Mouse (Mus musculus): ENCODE data around the gene Nol10. TPM values are rescaled to one million over a fixed set of nuclear protein-coding genes. Genes with fewer than 3 reads are reported as not detected.

Gene Nol10
- polyA plus RNA-seq, 1 experiment from 2014 or later: 19.8 TPM

DNA sequence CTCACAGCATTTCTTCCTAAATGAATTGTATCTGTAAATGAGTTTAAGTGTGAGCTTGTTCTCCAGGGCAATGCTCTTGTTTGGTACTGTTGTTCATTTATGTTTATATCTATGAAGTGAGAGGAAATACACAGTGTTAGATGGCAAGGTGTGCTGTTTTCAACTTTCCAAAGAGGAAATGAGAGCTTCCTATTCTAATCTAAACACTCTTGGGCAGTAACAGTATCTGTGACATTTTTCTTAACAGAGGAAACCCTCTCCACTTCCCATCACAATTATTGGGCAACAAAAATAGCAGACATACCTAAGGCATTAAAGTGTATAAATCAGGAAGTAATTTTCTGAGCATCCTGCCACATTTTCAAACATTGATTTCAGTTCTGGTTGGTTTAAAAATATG lies 41.8 kb downstream of the Nol10 start:
- Histone ChIP-seq H3K36me3 (ENCODE audit: control insufficient read depth, insufficient read depth, low read length) (no peaks in the 10 kb centered on the region), H3K4me3 (ENCODE audit: low read depth, low read length) (no peak overlapping the region), H3K9ac (replicated peaks; ENCODE audit: low read depth, low read length) (no peak overlapping the region), H3K9me3 (ENCODE audit: control insufficient read depth, low read length) (no peaks in the 10 kb centered on the region), H3K4me2 (ENCODE audit: low read depth, low read length) (no peak overlapping the region), H3K4me1 (ENCODE audit: control insufficient read depth, insufficient read depth, low read length) (no peaks in the 10 kb centered on the region), H3K27me3 (ENCODE audit: control insufficient read depth, insufficient read depth, low read length) (no peaks in the 10 kb centered on the region), H3K27ac (ENCODE audit: low read depth, low read length) (no peak overlapping the region)
- no peak for ATAC-seq (ENCODE audit: low read depth)

DNA sequence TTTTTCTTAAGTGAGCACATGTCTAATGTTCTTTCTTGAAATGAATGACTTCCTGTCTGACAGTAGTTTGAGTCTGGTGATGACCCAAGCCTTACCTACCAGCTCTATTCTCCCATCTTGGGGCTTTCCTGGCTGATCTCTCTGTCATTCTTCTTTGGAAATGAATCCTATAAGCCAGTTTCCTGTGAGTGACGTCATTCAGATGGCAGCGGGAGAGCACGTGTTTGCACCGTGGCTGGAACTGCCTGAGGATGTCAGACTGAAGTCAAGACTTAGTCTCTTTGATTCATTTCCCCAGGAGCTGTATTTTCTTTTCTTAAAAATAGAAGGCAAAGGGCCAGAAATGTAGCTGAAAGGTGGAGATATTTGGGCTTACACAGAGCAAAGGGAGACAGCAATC lies 42.3 kb downstream of the Nol10 start:
- Histone ChIP-seq H3K36me3 (ENCODE audit: control insufficient read depth, insufficient read depth, low read length) (no peaks in the 10 kb centered on the region), H3K4me3 (ENCODE audit: low read depth, low read length) (no peak overlapping the region), H3K27ac (ENCODE audit: low read depth, low read length) (no peak overlapping the region), H3K27me3 (ENCODE audit: control insufficient read depth, insufficient read depth, low read length) (no peaks in the 10 kb centered on the region), H3K9me3 (ENCODE audit: control insufficient read depth, low read length) (no peaks in the 10 kb centered on the region), H3K4me2 (ENCODE audit: low read depth, low read length) (no peak overlapping the region), H3K9ac (replicated peaks; ENCODE audit: low read depth, low read length) (no peak overlapping the region), H3K4me1 (ENCODE audit: control insufficient read depth, insufficient read depth, low read length) (no peaks in the 10 kb centered on the region)
- 78% methylated on average over 4 of the region's 4 CpGs for WGBS
- no peak for ATAC-seq (ENCODE audit: low read depth)

DNA sequence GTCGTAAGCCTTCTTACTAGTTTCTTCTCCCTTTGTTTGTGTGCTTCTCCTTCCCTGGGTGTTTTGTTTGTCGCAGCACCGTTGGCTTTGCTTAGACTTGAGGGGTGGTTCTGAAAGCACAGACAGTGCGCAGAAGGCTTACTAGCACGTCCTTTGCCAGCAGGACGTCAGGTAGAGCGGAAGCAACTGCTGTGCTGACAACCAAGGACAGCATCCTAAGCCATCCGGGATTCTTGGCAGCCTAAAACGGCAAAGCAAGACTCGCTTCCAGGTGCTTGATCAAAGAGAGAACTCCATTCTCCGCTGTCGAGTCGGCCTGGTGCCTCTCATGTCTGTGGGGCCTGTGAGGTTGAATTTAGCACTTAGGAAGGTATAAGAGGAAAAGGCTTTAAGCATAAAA lies 44.9 kb downstream of the Nol10 start:
- 75% methylated on average over 13 of the region's 13 CpGs for WGBS
- Histone ChIP-seq H3K4me2 (ENCODE audit: low read depth, low read length) (no peak overlapping the region), H3K9me3 (ENCODE audit: control insufficient read depth, low read length) (no peaks in the 10 kb centered on the region), H3K36me3 (ENCODE audit: control insufficient read depth, insufficient read depth, low read length) (no peaks in the 10 kb centered on the region), H3K27me3 (ENCODE audit: control insufficient read depth, insufficient read depth, low read length) (no peaks in the 10 kb centered on the region), H3K9ac (replicated peaks; ENCODE audit: low read depth, low read length) (no peak overlapping the region), H3K27ac (ENCODE audit: low read depth, low read length) (no peak overlapping the region), H3K4me1 (ENCODE audit: control insufficient read depth, insufficient read depth, low read length) (no peaks in the 10 kb centered on the region), H3K4me3 (ENCODE audit: low read depth, low read length) (no peak overlapping the region)
- ATAC-seq (ENCODE audit: low read depth): no peak

DNA sequence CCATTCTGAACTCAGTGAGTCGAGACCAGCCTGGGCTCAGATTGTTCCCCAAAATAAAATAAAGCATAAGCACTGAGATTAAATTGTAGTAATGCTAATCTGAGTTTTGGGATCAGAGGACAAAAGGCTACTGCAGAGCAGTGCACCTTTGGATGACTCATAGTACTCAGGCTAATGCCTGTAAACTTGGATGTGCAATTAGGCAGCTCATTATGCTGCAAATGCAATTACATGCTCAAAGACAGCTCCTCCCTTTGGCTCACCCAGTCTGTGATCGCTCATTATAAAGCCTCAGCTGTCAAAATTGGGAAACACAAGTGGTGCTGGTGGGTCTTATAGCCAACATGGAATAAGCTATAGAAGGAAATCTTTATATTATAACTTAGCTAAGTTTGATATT lies 48.9 kb downstream of the Nol10 start:
- peak; percentile 41; the same call in 1 of the 2 replicates for ATAC-seq (ENCODE audit: low read depth)
- no peak overlapping the region for H3K9ac ChIP-seq (replicated peaks; ENCODE audit: low read depth, low read length)
- no peak overlapping the region for H3K4me2 ChIP-seq (ENCODE audit: low read depth, low read length)
- WGBS: 68% methylated on average over 2 of the region's 2 CpGs
- H3K9me3 ChIP-seq (ENCODE audit: control insufficient read depth, low read length): no peaks in the 10 kb centered on the region
- H3K27ac ChIP-seq (ENCODE audit: low read depth, low read length): no peak overlapping the region
- no peaks in the 10 kb centered on the region for H3K4me1 ChIP-seq (ENCODE audit: control insufficient read depth, insufficient read depth, low read length)
- H3K4me3 ChIP-seq (ENCODE audit: low read depth, low read length): no peak overlapping the region
- 0 out of 2 replicates have a peak, but pooled peaks cover 4% of the 10 kb centered on the region for H3K36me3 ChIP-seq (ENCODE audit: control insufficient read depth, insufficient read depth, low read length)
- no peaks in the 10 kb centered on the region for H3K27me3 ChIP-seq (ENCODE audit: control insufficient read depth, insufficient read depth, low read length)

DNA sequence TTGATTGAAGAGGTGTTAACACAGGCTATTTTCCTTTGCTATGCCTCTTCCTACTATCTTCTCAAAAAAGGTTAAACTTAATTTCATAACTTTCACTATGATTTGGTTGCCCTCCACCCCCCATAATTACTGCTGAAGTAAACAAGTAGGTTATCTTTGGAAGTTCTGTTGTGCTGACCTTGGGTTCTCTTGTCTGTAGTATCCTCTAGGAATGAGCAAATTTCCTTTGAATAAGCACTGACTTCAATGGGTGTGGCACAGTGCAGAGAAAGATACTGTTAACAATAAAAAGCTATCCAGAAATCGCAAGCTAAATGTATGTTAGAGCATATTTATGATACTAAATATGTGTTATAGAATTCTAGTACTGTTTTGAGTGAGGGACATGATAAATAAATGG lies 53.2 kb downstream of the Nol10 start:
- no peaks in the 10 kb centered on the region for H3K4me1 ChIP-seq (ENCODE audit: control insufficient read depth, insufficient read depth, low read length)
- no peak overlapping the region for H3K27ac ChIP-seq (ENCODE audit: low read depth, low read length)
- no peaks in the 10 kb centered on the region for H3K27me3 ChIP-seq (ENCODE audit: control insufficient read depth, insufficient read depth, low read length)
- H3K9me3 ChIP-seq (ENCODE audit: control insufficient read depth, low read length): no peaks in the 10 kb centered on the region
- no peak overlapping the region for H3K9ac ChIP-seq (replicated peaks; ENCODE audit: low read depth, low read length)
- peaks cover 4% of the 10 kb centered on the region; the same call in 1 of the 2 replicates for H3K36me3 ChIP-seq (ENCODE audit: control insufficient read depth, insufficient read depth, low read length)
- H3K4me3 ChIP-seq (ENCODE audit: low read depth, low read length): no peak overlapping the region
- 90% methylated on average over 1 of the region's 1 CpGs for WGBS
- ATAC-seq (ENCODE audit: low read depth): no peak
- no peak overlapping the region for H3K4me2 ChIP-seq (ENCODE audit: low read depth, low read length)

DNA sequence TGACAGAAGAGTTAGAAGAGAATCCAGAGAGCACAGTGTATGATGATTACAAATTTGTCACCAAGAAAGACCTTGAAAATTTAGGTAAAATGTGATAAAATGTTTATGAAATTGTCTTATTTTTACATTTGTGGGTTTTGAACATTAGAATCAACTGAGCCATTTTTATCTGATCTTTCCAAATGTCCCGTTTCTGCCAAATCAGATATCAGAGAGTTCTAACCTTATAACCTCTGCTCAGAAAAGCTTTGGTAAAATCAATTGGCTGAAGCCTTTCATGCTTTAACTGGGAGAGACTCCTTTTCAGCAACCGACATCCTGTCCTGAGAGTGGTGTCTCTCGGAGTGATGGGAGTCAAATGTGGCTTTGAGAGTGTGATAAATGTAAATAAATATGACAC lies 53.9 kb downstream of the Nol10 start:
- ATAC-seq (ENCODE audit: low read depth): no peak
- no peaks in the 10 kb centered on the region for H3K4me1 ChIP-seq (ENCODE audit: control insufficient read depth, insufficient read depth, low read length)
- no peak overlapping the region for H3K27ac ChIP-seq (ENCODE audit: low read depth, low read length)
- H3K9ac ChIP-seq (replicated peaks; ENCODE audit: low read depth, low read length): no peak overlapping the region
- peaks cover 5% of the 10 kb centered on the region for H3K36me3 ChIP-seq (ENCODE audit: control insufficient read depth, insufficient read depth, low read length)
- no peak overlapping the region for H3K4me3 ChIP-seq (ENCODE audit: low read depth, low read length)
- 92% methylated on average over 3 of the region's 3 CpGs for WGBS
- H3K4me2 ChIP-seq (ENCODE audit: low read depth, low read length): no peak overlapping the region
- no peaks in the 10 kb centered on the region for H3K9me3 ChIP-seq (ENCODE audit: control insufficient read depth, low read length)
- H3K27me3 ChIP-seq (ENCODE audit: control insufficient read depth, insufficient read depth, low read length): no peaks in the 10 kb centered on the region

DNA sequence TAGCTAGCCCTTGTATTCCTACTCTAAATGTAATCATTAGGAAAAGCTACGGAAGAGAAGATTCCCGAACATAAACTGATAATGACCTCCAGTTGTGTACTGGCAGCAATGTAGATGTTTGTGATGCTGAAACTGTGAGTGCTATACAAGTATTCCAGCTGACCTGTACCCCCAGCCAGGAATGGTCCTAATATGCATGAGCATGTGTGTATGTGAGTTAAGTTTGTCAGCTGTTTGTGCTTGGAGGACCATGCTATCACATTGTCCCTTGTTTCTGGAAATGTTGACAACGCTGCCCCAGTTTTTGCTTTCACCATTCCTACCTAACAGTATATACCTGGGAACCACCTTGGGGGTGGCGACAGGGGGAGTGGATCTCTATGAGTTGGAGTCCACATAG lies 55.7 kb downstream of the Nol10 start:
- Histone ChIP-seq H3K4me2 (ENCODE audit: low read depth, low read length) (no peak overlapping the region), H3K27me3 (ENCODE audit: control insufficient read depth, insufficient read depth, low read length) (no peaks in the 10 kb centered on the region), H3K27ac (ENCODE audit: low read depth, low read length) (no peak overlapping the region), H3K9ac (replicated peaks; ENCODE audit: low read depth, low read length) (no peak overlapping the region), H3K9me3 (ENCODE audit: control insufficient read depth, low read length) (no peaks in the 10 kb centered on the region), H3K4me1 (ENCODE audit: control insufficient read depth, insufficient read depth, low read length) (no peaks in the 10 kb centered on the region), H3K36me3 (ENCODE audit: control insufficient read depth, insufficient read depth, low read length) (peaks cover 7% of the 10 kb centered on the region), H3K4me3 (ENCODE audit: low read depth, low read length) (no peak overlapping the region)
- no peak for ATAC-seq (ENCODE audit: low read depth)
- WGBS: 97% methylated on average over 4 of the region's 4 CpGs

DNA sequence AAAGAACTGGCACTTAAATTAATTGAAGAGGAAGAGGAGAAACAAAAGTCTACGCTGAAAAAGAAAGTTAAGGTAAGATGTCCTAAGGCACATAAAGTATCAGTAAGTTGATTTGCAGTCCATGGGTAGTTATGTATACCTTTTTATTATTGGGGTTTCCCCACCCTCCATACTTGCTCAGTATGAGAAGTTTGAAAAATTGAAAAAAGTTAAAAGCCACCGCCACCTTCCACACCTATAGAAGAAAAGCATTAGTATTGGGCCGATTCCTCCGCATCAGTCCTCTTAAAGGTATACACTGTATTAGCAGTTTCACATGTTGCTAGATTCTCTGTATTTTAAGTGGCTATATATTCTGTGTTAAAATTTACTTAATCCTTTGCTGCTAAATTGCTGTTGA lies 58.6 kb downstream of the Nol10 start:
- Histone ChIP-seq H3K36me3 (ENCODE audit: control insufficient read depth, insufficient read depth, low read length) (peaks cover 3% of the 10 kb centered on the region), H3K9me3 (ENCODE audit: control insufficient read depth, low read length) (no peaks in the 10 kb centered on the region), H3K4me3 (ENCODE audit: low read depth, low read length) (no peak overlapping the region), H3K4me1 (ENCODE audit: control insufficient read depth, insufficient read depth, low read length) (no peaks in the 10 kb centered on the region), H3K27ac (ENCODE audit: low read depth, low read length) (no peak overlapping the region), H3K27me3 (ENCODE audit: control insufficient read depth, insufficient read depth, low read length) (no peaks in the 10 kb centered on the region), H3K9ac (replicated peaks; ENCODE audit: low read depth, low read length) (no peak overlapping the region), H3K4me2 (ENCODE audit: low read depth, low read length) (no peak overlapping the region)
- ATAC-seq (ENCODE audit: low read depth): no peak
- WGBS: 96% methylated on average over 4 of the region's 4 CpGs

DNA sequence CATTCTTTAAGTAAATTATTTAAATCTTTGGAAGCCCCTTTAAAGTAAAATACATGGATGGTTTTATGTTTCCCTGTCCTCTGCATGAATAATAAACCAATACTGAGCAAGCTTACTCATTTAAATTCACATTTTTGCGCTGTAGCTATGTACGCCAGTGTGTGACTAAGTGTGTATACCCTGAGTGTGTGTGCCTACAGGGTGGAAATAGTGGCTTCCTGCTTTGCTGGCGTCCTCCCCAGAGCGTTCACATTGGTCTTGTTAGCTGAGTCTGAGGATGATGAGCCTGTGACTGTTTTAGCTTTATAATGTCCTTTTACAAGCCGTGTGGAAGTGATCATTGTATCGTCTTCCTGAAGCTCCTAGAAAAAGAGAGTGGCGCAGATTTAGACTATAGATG lies 60.1 kb downstream of the Nol10 start:
- Histone ChIP-seq H3K4me1 (ENCODE audit: control insufficient read depth, insufficient read depth, low read length) (no peaks in the 10 kb centered on the region), H3K9me3 (ENCODE audit: control insufficient read depth, low read length) (no peaks in the 10 kb centered on the region), H3K36me3 (ENCODE audit: control insufficient read depth, insufficient read depth, low read length) (peaks cover 3% of the 10 kb centered on the region), H3K9ac (replicated peaks; ENCODE audit: low read depth, low read length) (no peak overlapping the region), H3K27ac (ENCODE audit: low read depth, low read length) (no peak overlapping the region), H3K4me2 (ENCODE audit: low read depth, low read length) (no peak overlapping the region), H3K4me3 (ENCODE audit: low read depth, low read length) (no peak overlapping the region), H3K27me3 (ENCODE audit: control insufficient read depth, insufficient read depth, low read length) (no peaks in the 10 kb centered on the region)
- 91% methylated on average over 7 of the region's 7 CpGs for WGBS
- ATAC-seq (ENCODE audit: low read depth): no peak

DNA sequence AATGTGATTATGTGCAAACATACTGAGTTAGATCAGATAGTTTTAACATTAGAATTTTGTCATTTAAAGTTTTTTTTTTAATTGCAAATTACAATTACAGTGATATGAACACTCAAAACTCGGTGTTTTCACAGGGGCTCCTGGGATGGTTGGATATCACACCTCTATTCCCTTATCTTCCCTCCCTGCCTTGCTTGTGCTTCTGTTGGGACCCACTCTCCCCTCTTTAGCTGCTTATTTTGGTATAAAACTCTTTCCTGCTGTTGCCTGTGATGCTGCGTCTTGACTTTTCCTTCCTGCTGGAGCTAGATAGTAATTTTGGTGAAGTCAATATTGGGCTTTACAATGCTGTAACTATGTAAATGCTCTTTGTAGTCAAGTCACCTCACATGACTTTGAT lies 63.0 kb downstream of the Nol10 start:
- Histone ChIP-seq H3K9ac (replicated peaks; ENCODE audit: low read depth, low read length) (no peak overlapping the region), H3K4me2 (ENCODE audit: low read depth, low read length) (no peak overlapping the region), H3K9me3 (ENCODE audit: control insufficient read depth, low read length) (no peaks in the 10 kb centered on the region), H3K4me1 (ENCODE audit: control insufficient read depth, insufficient read depth, low read length) (no peaks in the 10 kb centered on the region), H3K4me3 (ENCODE audit: low read depth, low read length) (no peak overlapping the region), H3K36me3 (ENCODE audit: control insufficient read depth, insufficient read depth, low read length) (peaks cover 7% of the 10 kb centered on the region), H3K27ac (ENCODE audit: low read depth, low read length) (no peak overlapping the region), H3K27me3 (ENCODE audit: control insufficient read depth, insufficient read depth, low read length) (no peaks in the 10 kb centered on the region)
- WGBS: 96% methylated on average over 2 of the region's 2 CpGs
- ATAC-seq (ENCODE audit: low read depth): no peak

All from neural tube, embryonic 14.5 days (tissue).